Mouse (Mus musculus) layer of hippocampus, adult 2 months (tissue): Measurements from ENCODE around the gene Ahr. TPM values are rescaled to one million over a fixed set of nuclear protein-coding genes. Genes with fewer than 3 reads are reported as not detected.

Experiments
- DNase-seq, 2 experiments: peaks; one replicate each; pipeline ENCODE4 v3.0.0; 2022; ENCODE audit warnings: low spot score in 2 of 2
- H3K27ac ChIP-seq: fragments of 200-600 bp; 2 replicates; pipeline ENCODE4 v1.8.1; 2022
- H3K4me3 ChIP-seq: fragments of 200-600 bp; 2 replicates; pipeline ENCODE4 v1.8.1; 2022; ENCODE audit warnings: mild to moderate bottlenecking
- CTCF ChIP-seq: fragments of 200-600 bp; conservative IDR thresholded peaks from 2 replicates; pipeline ENCODE4 v1.8.1; 2022; ENCODE audit warnings: antibody characterized with exemption, mild to moderate bottlenecking, moderate library complexity
- total RNA-seq, 2 experiments: library from RNA; stranded (reverse); gene quantifications; 2 replicates each; pipeline ENCODE4 v1.2.3; 2021

Gene Ahr
- total RNA-seq, 2 experiments from 2014 or later: 6.8 to 7.6 TPM

DNA sequence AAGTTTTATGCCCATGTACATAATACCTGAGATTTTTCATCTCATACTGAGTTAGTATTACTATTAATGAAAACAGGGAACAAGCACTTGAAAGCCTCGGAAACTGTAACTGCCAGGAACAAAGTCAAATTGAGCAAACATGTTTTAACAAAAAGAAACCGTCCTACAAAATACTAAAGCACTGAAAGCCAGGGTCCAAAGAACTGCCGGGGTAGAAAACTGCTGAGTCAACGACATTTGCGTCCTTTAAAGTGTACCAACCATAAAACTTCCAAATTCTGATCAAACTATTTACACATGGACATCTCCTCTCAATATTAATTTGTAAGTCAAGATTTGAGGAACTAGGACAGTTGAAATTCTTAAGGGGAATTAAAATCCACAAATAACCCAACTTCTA is 1.7 kb downstream of the Ahr start:
- TF ChIP-seq CTCF: no peak
- H3K4me3 ChIP-seq: peak overlapping the region; percentile 8

DNA sequence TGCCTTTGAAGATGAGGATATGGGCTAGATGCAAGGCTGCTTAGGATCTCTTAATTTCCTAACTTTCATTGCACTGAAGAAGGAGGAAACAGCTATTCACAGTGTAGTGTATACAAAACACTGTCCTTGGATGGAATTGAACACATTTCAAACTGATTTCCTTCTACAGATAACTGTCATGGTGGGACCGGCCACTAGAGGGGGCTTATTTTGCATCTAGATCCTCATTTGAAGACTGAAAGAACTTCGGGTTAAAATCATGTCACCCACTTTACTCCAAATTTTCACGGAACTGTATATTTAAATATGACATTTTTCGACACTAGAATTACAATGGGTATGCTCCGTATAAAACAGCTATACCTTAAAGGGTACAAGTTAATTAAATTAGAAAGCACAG is 2.7 kb downstream of the Ahr start:
- peak; percentile 69 to 83 for DNase-seq
- H3K4me3 ChIP-seq: no peak overlapping the region
- TF ChIP-seq CTCF: peak; percentile 95
- no peak overlapping the region for H3K27ac ChIP-seq

More for the DNA sequence above, 1.7 kb downstream of the Ahr start:
- H3K27ac ChIP-seq: no peak overlapping the region
- DNase-seq: no peak

GRCm38 (mm10) chr12:35530587-35530986 is 4.3 kb downstream of the Ahr start:
- Histone ChIP-seq H3K4me3 (no peak overlapping the region), H3K27ac (no peak overlapping the region)
- TF ChIP-seq CTCF: no peak
- no peak for DNase-seq

- no peak for DNase-seq
- no peak overlapping the region for H3K27ac ChIP-seq
- no peak for TF ChIP-seq CTCF
- no peak overlapping the region for H3K4me3 ChIP-seq
These were observed 7.4 kb downstream of the Ahr start for GRCm38 (mm10) chr12:35527429-35527828.

DNA sequence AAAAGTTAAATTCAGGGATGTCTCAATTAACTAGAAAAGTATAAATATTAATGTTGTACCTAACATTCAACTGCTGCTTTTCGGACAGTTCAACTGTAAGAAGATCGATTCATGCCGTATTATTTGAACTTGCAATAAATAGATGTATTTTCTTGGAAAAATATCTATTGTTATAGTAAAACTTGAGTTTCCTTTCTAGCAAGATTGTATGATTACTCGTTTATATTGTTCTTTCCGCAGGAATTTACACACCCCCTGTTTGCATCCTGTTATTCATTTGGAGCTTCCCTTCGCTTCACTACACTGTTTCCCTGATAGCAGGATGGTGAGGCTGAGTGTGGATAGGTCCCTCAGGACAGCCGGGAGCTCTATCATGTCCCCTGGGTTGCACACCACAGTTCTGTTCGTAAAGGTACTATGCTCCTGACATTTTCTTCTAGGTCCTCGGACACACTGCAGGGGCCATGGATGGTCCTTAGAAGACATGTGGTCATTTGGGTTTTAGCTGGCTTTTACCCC is 12.2 kb downstream of the Ahr start:
- no peak for DNase-seq
- H3K27ac ChIP-seq: no peak overlapping the region
- H3K4me3 ChIP-seq: no peak overlapping the region
- TF ChIP-seq CTCF: no peak

GRCm38 (mm10) chr12:35515621-35516020 is 19.2 kb downstream of the Ahr start:
- Histone ChIP-seq H3K27ac (no peak overlapping the region), H3K4me3 (no peak overlapping the region)
- DNase-seq: no peak
- TF ChIP-seq CTCF: no peak

- H3K27ac ChIP-seq: no peak overlapping the region
- DNase-seq: no peak
- H3K4me3 ChIP-seq: no peak overlapping the region
- TF ChIP-seq CTCF: no peak
These were observed 20.2 kb downstream of the Ahr start for GRCm38 (mm10) chr12:35514671-35515070.

DNA sequence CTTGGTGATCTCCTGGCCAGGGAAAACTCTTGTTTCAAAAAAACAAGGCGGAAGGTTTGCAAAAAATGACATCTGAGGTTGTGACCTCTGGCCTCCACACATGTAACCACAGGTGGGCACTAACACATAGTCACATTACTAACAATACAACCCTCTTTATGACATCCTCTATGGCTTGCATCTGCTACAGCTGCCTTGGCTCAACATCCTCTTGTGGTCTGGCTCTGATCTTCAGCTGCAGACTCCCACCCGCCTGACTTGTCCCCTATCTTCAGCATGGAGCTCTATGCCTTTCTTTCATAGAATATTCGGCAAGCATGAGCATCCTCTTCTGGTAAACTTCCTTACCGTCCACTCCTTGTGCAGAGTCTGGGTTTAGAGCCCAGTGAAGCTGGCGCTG is 24.1 kb downstream of the Ahr start:
- DNase-seq: no peak
- no peak overlapping the region for H3K27ac ChIP-seq
- no peak overlapping the region for H3K4me3 ChIP-seq
- TF ChIP-seq CTCF: no peak

- Histone ChIP-seq H3K4me3 (no peak overlapping the region), H3K27ac (no peak overlapping the region)
- no peak for DNase-seq
- TF ChIP-seq CTCF: no peak
These were observed 28.5 kb downstream of the Ahr start for GRCm38 (mm10) chr12:35506383-35506782.

GRCm38 (mm10) chr12:35504081-35504480 is 30.8 kb downstream of the Ahr start:
- no peak for DNase-seq
- H3K27ac ChIP-seq: no peak overlapping the region

DNA sequence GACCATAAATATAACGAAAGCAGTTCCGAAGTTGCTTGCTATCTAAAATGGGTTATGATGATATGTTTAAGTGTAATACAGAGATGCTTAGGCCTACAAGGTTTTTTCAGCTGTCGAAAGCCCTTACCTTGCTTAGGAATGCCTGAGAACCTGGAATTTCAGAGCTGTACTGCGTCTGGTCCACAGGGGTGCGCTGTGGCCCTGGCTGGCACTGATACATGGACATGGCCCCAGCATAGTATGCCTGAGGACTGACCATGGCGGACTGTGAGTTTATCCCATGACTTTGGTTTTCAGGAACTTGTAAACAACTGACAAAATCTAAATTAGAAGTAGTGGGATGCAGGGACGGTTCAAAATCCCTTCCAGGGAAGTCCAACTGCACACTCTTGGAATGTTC is 31.3 kb downstream of the Ahr start:
- peak; percentile 64 for TF ChIP-seq CTCF
- Histone ChIP-seq H3K4me3 (no peak overlapping the region), H3K27ac (no peak overlapping the region)
- no peak for DNase-seq

More at GRCm38 (mm10) chr12:35504081-35504480, 30.8 kb downstream of the Ahr start:
- H3K4me3 ChIP-seq: no peak overlapping the region
- no peak for TF ChIP-seq CTCF

GRCm38 (mm10) chr12:35501476-35501875 is 33.4 kb downstream of the Ahr start:
- H3K4me3 ChIP-seq: no peak overlapping the region

DNA sequence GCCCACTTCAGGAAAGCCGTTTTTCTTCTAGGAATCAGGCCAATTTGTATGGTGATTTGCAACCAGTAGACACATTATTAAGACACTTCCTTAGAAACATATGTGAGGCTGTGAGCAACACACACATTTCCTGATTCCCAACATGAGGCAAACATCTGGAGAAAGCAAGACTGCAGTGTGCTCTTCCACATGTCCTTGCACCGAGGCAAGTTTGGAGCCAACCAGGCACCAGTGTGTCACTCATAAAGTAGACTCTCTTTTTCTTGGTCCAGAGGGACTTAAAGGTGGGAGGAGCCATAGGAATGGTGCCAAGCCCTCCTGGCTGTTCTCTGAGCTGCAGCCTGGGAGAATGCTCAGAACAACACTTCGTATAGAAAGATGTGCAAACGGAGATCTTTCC is 39.6 kb downstream of the Ahr start:
- DNase-seq: no peak
- H3K4me3 ChIP-seq: no peak overlapping the region
- H3K27ac ChIP-seq: no peak overlapping the region
- no peak for TF ChIP-seq CTCF

More at GRCm38 (mm10) chr12:35501476-35501875, 33.4 kb downstream of the Ahr start:
- no peak overlapping the region for H3K27ac ChIP-seq
- DNase-seq: no peak
- no peak for TF ChIP-seq CTCF

GRCm38 (mm10) chr12:35480764-35481163 is 54.1 kb downstream of the Ahr start:
- DNase-seq: no peak
- no peak overlapping the region for H3K4me3 ChIP-seq
- TF ChIP-seq CTCF: no peak

GRCm38 (mm10) chr12:35478906-35479305 is 55.9 kb downstream of the Ahr start:
- H3K27ac ChIP-seq: no peak overlapping the region
- TF ChIP-seq CTCF: no peak
- no peak for DNase-seq

More at GRCm38 (mm10) chr12:35480764-35481163, 54.1 kb downstream of the Ahr start:
- H3K27ac ChIP-seq: no peak overlapping the region

More at GRCm38 (mm10) chr12:35478906-35479305, 55.9 kb downstream of the Ahr start:
- H3K4me3 ChIP-seq: no peak overlapping the region
